Mouse (Mus musculus): Measurements from ENCODE around the gene Cd68.

The Cd68 gene

DNA sequence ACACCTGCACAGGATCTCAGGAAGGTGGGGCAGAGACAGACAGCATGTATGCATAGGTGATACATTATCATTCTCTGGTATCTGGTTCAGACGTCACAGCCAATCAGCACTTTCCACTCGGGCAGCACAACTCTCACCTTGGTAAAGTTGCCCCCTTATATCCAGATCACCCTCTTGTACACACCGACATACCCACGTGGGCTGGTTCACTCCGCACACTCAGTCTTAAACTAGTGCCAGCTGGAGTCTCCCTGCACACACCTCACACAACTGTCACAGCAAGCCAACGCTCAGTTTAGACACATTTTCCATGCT, 29.1 kb upstream of the Cd68 start:
- DNase-seq (ENCODE audit: low spot score), result no peak

DNA sequence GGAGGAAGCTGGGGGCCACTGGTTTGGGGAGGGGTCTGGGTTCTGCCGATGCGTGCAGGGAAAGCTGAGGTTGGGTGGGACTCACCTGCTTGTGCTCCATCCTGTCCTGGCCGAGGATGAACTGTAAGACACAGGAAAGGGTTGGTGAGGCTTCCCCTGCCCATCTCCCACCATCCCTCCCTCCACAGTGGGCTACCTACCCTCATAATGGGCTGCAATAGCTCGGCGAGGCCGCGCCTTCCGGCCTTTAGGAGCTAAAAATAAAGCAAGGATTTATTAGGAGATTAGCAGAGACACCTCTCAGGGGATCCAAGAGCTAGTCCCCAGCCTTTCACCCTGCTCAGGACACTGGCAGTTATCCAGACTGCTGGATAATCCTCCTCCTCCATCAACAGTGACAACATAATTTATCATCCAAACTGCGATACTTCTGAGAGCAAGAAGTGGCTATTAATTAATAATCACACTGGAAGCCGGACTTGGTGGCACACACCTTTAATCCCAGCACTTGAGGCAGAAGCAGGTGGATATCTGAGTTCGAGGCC, 27.5 kb upstream of the Cd68 start:
- no peak for DNase-seq (ENCODE audit: low spot score)

DNA sequence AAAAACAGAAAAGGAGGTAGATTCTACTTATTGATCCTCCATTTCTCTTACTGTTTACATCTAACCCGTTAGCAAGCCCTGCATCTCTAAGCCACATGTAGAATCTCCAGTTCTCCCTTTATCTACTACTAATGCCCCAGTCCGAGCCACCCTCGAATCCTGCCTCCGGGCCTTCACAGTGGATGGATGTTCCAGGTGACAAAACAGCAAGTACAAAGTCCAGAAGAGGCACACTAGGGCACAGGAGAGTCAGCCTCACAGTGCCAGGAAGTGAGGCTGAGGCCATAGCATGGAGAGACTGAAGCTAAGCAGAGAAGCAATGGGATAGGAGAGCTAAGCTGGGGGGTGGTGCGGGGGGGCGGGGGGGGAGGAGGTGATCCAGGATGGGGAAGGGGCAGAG, 26.9 kb upstream of the Cd68 start:
- no peak for DNase-seq (ENCODE audit: low spot score)

DNA sequence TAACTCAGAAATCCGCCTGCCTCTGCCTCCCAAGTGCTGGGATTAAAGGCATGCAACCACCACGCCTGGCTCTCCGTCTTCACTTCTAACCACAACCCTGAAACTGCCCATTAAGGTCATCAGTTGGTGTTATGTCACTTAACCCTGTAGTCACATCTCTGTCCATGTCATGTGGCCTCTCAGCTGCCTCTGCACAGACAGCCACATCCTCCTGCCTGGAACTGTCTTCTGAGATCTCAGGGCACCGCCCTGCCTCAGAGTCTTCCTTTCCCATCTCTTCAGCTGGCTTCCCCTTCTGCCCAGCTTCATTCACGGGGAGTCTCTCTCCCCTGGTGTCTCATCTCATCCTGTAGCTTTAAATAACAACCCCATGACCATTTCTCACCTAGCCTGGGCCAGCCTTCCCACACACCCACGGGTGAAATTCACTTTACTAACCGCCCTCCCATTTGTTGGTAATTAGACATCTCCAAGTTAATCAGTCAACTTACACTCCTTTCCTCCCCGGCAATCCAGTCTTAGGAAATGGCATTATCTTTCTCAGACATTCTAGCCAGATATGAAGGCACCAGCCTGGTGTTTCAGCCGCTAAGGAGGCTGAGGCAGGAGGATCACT, 26.4 kb upstream of the Cd68 start:
- DNase-seq (ENCODE audit: low spot score), result no peak

DNA sequence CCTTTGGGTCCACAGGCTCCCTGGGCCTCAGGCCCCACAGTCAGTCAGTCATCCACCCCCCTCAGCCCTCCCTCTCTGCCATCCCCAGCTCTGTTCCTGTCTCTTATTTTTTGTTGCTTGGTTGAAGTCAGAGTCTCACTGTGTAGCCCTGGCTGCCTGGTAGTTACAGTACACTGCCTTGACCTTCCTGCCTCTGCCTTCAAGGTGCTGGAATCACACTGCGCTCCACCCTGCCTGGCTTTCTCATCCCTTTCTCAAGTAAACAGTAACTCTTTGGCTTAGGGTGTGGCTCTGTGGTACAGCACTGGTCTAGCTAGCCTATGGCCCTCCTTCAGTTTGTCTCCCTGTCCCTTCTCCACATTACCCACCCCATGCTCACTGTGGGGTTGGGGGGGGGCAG, 23.9 kb upstream of the Cd68 start:
- DNase-seq (ENCODE audit: low spot score), result no peak

DNA sequence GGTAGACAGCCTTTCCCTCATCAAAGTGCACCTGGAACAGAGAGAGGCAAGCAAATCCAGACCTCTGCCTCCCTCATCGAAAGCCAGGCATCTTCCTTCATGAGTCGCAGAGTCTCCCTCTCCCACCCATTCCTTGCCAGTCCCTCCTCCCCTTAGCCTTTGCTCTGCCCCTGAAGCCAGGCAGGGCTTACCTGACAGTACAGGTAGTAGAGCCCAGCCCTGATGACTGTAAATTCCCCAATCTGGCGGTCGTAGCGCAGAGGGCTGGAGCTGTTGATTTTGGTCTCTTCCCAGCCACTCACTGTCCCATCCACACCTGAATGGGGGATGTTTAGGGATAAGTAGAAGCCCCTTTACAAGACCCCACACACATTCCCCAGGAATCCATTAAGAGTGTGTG, 21.1 kb upstream of the Cd68 start:
- DNase-seq (ENCODE audit: low spot score), result no peak

DNA sequence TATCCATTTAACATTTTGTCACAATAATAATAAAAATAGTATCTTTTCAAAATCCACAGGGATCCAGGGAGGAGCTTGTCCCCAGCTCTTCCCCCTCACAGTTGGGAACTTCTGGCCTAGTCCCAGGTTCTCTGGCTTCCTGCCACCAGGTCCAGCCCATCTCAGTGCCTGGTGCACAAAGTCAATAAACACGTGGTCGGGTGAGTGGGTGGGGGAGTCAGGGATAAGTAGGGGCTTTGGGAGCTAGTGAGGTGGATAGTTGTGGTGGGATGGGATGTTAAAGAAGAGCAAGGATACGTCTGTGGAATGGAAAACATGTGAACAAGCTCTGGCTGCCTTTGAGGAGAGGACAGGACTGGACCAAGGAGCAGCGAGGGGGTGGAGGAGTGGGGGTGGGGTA, 20.4 kb upstream of the Cd68 start:
- no peak for DNase-seq (ENCODE audit: low spot score)

DNA sequence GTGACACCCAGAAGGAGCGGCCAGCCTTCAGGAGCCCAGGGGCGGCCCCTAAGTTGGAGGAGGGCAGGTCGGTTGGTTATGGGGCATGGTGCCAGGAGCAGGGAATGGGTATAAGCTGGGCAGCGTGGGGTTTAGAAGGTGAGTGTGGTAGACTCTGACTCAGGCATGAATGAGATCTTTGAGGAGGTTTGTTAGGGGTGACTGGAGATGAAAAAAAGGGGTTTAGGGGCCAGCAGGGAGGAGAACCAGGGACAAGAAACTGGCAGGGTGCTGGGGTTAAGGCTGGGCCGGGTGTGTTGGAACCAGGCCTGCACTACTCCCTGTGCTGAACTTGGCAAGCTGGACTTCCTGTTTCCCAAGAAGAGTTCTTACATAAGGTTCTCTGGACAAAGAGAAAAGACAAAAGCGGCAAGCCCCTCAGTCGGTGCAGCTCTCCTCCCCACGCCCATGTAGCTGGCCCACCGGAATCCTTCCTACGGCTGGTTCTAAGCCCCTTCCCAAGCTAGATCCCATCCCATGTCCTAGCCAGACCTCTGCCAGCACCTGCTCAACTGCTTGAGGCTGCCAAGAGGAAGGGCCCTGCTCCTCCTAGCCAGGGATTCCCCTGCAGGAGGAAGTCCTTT, 19.7 kb upstream of the Cd68 start, which contains the start of gene Tnfsf13:
Gene Tnfsf13, minus strand, starts transcription at position 259 of the 623 bp plus-strand sequence.
- DNase-seq (ENCODE audit: low spot score), result peak; percentile 96

DNA sequence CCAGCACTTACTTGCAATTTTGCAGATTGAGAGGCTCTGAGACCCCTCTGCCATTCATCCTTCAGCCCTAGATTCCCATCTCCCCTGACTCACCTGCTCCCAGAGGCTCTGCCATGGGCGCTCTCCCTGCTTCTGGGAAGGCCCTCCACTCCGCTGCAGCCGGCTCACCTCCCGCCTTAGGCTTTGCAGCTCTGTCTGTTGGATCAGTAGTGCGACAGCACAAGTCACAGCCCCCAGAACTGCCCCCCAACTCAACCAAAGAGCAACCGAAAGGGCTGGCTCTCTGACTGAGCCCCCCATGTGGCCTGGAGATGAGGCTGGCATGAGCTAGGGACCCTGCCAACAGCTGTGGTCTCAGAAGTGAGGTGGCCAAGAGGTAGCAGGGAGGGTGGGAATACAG, 19.0 kb upstream of the Cd68 start:
- DNase-seq (ENCODE audit: low spot score), result no peak

DNA sequence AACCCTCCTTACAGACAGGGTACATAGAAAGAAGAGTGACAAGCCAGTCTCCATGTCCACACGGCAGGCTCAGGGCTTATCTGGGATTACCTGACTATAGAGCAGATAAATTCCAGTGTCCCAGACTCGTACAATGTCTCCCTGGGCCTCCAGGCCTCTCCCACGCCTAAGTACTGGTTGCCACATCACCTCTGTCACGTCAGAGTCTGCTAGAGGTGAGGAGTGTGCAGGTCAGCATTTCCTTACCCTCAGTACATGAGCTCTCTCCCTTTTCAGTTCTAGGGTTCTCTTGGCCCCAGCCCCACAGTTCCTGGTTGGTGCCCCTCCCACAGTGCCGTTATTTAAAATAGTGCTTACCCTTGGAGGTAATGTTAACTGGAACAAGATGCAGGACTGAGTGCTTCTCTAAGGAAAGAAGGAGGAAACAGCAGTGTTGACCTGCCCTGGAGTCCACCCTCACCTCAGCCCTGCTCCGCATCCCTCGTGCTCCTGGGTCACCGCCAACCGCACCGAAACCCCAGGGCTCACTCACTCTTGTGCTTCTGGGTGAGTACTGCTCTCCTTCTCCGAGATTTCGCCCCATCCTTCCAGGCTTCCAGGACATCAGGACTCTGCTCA, 18.3 kb upstream of the Cd68 start:
- no peak for DNase-seq (ENCODE audit: low spot score)

DNA sequence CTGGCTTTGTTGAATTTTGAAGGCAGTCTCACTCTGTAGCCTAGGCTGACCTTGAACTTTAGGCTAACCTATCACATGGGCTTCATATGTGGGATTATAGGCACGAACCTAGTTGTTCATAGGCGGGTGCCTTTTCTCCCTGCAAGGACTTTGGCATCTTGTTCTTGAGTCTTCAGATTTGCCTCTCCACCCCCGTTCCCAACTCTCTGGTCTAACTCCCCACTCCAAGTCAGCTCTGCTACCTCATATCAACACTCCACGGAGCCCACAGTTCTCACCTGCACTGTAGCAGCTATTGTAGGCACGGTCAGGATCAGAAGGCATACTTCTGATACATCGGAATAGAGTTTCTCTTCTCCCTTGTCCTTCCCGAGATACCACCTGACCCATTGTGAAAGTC, 17.6 kb upstream of the Cd68 start:
- DNase-seq (ENCODE audit: low spot score), result no peak

DNA sequence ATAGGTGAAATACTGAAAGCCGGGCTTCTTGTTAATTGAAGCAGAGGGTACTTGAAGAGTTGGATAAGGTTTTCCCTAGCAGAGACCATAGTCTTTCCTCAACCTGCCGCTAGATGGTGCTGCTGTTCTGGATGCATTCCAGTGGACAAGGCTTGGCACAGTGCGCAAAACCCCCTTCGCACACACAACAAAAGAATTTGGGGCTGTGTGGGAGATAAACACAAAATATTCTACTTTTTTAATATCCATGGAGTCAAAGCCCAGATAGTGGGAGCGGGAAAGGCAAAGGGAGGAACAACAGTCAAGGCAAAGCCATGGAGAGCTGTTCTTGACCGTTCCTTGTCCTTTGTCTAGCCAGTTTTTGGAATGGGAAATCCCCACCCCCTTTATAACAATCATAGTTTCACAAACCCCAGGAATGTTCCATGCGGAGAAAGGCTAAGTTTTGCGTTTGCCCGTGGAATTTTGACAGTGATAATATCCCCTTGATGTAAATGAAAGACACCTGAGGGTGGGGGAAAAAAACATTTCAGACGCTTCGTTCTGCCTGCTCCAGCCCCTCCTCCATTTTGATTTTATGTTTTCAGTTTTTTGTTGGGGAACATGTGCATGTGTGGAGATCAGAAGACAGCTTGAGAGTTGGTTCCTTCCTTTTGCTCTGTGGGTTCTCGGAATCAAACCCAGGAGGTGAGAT, 17.0 kb upstream of the Cd68 start:
- peak; percentile 89 for DNase-seq (ENCODE audit: low spot score)

DNA sequence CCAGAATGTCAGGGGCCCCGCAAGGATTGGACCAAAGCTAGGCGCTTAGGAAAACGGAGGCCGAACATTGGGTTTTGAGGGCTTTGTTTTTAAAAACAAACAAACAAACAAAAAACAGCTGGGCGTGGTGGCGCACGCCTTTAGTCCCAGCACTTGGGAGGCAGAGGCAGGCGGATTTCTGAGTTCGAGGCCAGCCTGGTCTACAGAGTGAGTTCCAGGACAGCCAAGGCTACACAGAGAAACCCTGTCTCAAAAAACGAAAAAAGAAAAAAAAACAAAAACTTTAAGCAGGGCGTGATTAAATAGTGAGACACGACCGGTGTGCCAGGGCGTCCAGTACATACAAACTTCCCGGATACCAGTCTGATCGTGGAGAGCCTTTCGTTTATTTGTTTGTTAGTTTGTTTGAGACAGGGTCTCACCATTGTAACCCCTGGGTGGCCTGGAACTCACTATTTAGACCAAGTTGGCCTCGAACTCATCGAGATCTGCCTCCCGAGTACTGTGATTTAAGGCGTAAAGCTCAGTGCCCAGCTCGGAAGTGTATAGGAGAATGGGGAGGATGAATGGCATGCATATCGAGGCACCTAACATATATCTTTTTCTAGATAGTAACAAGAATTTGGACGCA, 16.4 kb upstream of the Cd68 start:
- DNase-seq (ENCODE audit: low spot score), result no peak

DNA sequence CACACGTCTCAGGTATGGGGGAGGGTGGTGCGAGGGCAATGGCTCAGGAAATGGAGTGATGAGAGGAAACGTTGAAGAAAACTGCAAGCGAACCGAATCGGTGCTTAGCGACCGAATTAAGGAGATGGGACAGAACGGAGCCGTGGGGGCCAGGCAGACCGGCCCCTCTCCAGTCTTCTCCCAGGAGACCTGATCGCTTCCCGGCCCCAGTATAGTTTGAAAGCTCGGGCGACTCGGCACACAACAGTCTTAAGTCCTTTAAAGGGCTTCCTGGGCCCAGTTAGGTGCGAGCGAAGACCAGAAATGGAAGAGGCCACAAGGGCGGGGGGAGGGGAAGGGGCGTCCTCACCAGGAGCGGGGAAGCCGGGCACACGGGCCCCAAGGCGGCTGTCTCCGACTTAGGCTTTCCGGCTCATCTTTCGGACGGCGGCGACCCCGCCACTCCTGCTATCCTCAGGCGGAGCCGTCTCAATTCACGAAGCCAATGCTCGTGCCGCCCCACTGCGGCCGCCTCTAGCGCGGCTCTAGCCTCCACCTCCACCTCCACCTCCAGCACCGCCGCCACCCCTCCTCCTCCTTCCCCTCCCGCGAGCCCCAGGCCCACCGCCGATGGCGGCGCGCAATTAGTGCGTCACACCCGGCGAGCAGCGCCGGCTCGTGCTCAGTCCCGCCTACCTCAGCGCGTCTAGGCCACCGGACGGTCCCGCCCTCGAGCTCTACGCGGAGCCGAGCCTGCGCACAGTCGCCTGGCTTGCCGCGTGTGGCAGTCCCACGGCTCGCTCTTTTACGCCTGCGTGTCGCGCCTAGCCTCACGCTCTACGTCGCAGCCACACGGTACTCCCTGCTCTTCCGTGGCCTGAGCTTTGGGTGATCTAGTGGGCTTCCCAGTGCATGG, 15.6 kb upstream of the Cd68 start, which contains the start of gene Senp3:
Gene Senp3, minus strand, starts transcription at position 771 of the 895 bp plus-strand sequence.
- DNase-seq (ENCODE audit: low spot score), result peak; percentile 94

DNA sequence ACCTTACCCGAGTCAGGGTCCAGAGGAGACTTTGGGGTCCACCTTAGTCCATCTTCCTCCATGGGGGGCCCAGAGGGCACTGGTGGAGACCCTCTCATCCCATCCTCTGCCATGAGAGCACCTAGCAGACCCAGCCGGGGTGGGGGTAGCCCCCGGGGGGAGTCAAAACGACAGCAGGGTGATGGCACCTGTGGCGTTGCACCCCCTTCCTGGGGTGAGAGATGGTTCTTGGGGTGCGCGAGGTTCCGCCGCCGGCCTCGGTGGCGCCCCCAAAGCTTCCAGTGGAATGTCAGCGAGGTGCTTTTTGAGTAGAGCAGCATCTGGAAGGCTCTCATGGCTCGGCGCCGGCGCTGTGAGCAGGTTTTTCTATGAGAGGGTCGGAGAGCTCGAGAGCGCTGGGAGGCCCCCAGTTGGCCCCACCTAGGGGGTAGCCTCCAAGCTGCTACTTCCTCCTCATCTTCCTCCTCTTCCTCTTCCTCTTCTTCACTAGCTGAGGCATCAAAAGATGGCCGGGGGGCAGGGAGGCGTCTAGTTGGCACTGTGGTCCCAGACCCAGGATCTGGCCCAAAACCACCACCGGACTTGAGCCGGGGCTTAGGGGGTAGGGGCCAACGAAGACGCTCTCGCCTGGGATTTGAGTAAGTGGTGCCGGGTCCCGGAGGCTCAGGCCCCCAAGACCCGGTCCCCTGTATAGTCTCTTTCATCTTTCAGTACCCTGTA, 14.3 kb upstream of the Cd68 start:
- DNase-seq (ENCODE audit: low spot score), result no peak

DNA sequence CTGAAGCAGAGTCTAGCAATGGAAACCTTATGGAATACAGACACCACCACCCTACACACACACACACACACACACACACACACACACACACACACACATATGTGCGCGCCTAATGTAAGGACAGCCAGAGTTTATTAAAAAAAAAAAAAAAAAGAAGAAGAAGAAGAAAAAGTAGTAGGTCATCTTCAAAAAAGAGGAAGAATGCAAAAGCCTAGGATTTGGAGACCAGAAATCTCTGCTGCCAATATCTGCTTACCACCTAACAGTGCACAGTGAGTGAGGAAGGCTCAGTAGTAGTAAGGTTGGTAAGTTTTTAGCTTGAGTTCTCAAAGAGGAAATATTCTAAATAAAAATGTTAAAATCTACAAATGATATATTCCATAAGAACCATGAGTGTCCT, 13.2 kb upstream of the Cd68 start:
- no peak for DNase-seq (ENCODE audit: low spot score)

DNA sequence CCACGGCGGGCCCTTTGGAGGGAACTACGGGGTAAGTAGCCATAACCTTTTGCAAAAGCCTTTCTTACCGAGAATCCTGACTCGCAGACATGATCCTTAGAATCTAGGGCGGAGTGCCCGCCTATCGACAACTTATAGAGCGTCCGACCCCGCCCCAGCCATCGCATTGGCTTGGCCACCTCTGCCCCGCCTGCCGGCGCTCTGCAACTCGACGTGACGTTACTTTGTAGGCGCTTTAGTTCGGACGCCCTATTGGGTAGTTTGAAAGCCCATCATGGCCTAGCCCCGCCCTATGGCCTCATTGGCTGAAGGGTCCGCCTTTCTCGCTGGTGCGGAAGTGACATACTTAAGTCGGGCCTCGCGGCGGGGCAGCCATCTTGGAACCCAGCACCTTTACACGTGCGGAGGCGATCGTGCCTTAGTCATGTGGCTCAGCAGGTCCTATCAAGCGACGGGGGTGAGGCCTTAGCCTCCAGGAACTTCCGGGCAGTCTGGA, 6.3 kb upstream of the Cd68 start, which contains the start of gene Eif4a1:
Gene Eif4a1, minus strand, starts transcription at position 213 of the 496 bp plus-strand sequence.
- peak; percentile 100 for DNase-seq (ENCODE audit: low spot score)

DNA sequence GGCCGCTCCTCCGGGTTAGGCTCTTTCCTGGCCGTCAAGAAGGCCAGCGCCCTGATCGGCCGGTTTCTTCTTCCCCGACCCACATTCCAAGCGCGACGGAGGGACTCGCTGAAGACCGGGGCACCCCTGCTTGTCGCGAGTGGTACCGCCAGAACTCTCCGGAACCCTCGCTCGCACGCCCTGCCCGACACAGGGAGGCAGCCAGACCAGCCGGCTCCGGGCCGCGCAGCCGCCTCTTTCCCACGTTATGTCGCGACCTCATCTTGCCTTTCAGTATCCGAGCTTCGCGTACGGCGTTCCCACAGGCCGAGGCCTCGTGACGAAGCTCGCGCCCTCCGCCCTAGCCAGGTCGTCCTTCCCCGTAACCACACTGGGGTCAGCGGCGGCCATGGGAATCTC, 5.8 kb upstream of the Cd68 start:
- no peak for DNase-seq (ENCODE audit: low spot score)

DNA sequence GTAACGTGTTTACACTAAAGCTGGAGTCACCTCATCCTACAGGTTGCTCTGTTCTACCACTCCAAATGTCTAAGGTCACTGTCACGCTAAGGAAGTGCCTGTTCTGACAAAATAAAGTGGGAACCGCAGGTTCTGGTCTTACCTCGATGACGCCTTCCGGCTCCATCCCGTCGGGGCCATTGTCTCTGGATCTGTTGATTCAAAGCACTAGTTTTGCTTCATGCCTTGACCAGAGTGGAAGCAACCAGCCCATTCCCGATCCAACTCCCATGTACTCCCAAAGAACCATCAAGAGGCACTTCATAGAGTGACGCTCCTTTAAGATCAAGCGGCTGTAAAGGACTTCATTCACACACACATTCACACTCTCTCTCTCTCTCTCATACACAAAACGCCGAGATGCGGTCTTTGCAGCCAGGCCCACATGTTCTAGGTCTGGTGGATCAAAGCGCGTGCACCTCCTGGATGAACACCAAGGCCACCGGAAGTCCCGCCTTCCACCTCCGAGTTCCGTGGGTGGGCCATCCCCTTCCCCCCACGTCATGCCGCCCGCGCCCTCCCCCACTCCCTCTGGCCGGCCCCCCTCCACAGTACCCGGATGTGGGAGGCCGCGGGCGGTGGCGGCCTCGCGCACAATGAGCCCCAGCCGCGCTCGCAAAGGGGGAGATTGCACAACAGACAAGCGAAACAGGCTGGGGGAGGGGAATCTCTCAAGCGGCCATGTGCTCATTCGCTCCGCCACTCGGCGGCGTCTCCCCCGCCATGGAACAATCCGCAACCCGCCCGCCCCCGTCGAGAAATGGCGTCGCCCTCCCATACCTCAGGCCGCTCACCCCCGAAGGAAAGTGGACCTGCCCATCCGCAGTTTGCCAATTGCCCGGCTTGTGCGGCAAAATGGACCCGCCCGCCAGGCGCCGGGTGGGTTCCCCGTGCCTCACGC, 5.1 kb upstream of the Cd68 start:
- peak; percentile 96 for DNase-seq (ENCODE audit: low spot score)

All from adipocyte (in vitro differentiated cells).